Mouse (Mus musculus) lung, embryonic 16.5 days (tissue): Measurements from ENCODE around the gene Sprr2a3. TPM values are rescaled to one million over a fixed set of nuclear protein-coding genes. Genes with fewer than 3 reads are reported as not detected.

Source experiments
- ATAC-seq: fragments of 200-750 bp; cut with Nextera tagmentation; 2 replicates; pipeline ENCODE4 v1.8.0; 2017; ENCODE audit warnings: low read depth, mild to moderate bottlenecking, moderate library complexity
- H3K27ac ChIP-seq: fragments of 300-500 bp; sonication (generic); 2 replicates; pipeline ENCODE4 v1.5.1; 2014; ENCODE audit warnings: mild to moderate bottlenecking, control low read depth, low read length
- H3K27me3 ChIP-seq: fragments of 300-500 bp; sonication (generic); 2 replicates; pipeline ENCODE4 v1.6.1; 2014; ENCODE audit warnings: low read depth, low read length, mixed read lengths; ENCODE audit not compliant: control insufficient read depth, insufficient read depth
- H3K36me3 ChIP-seq: fragments of 300-500 bp; sonication (generic); 2 replicates; pipeline ENCODE4 v1.6.1; 2014; ENCODE audit warnings: low read length; ENCODE audit not compliant: control insufficient read depth, insufficient read depth
- H3K4me1 ChIP-seq: fragments of 300-500 bp; sonication (generic); replicated peaks from 2 replicates; pipeline ENCODE4 v1.6.1; 2014; ENCODE audit warnings: low read length, mixed read lengths; ENCODE audit not compliant: control insufficient read depth, insufficient read depth
- H3K4me2 ChIP-seq: fragments of 300-500 bp; sonication (generic); 2 replicates; pipeline ENCODE4 v1.6.1; 2014; ENCODE audit warnings: low read depth, low read length, control low read depth
- H3K4me3 ChIP-seq: fragments of 300-500 bp; sonication (generic); 2 replicates; pipeline ENCODE4 v1.5.1; 2014; ENCODE audit warnings: mild to moderate bottlenecking, low read length, control low read depth
- H3K9ac ChIP-seq: fragments of 300-500 bp; sonication (generic); 2 replicates; pipeline ENCODE4 v1.6.1; 2014; ENCODE audit warnings: low read length, control low read depth
- H3K9me3 ChIP-seq: fragments of 300-500 bp; sonication (generic); 2 replicates; pipeline ENCODE4 v1.6.1; 2016; ENCODE audit warnings: low read length; ENCODE audit not compliant: control insufficient read depth
- WGBS: fragments of 180-500 bp; shearing (Covaris S2); extraction: QIAGEN DNeasy Blood & Tissue Kit; methylation state at CpG from one replicate; pipeline ENCODE4 v1.1.7; 2014; 5-methylcytosine and 5-hydroxymethylcytosine counted together
- polyA plus RNA-seq: library from polyadenylated mRNA; unstranded; fragments of >200 nt; fragmentation: Nextera tagmentation; extraction: Ambion mirVana; gene quantifications from 2 replicates; pipeline ENCODE4 v1.2.1, GENCODE M21; 2015

The Sprr2a3 gene
- polyA plus RNA-seq, 1 experiment from 2014 or later, result 0.34 TPM

DNA sequence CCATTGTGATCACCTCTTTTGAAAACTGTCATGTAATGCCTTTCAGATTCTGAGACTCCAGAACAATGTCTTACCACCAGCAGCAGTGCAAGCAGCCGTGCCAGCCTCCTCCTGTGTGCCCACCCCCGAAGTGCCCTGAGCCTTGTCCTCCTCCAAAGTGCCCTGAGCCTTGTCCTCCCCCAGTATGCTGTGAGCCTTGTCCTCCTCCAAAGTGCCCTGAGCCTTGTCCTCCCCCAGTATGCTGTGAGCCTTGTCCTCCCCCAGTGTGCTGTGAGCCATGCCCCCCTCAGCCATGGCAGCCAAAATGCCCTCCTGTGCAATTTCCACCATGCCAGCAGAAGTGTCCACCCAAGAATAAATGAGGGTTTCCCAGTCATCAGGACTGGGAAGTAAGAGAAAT lies 32.2 kb downstream of the Sprr2a3 start:
- Histone ChIP-seq H3K36me3 (no peaks in the 10 kb centered on the region), H3K9me3 (no peaks in the 10 kb centered on the region), H3K27ac (no peak overlapping the region), H3K9ac (no peak overlapping the region), H3K4me3 (no peak overlapping the region), H3K4me2 (no peak overlapping the region), H3K27me3 (no peaks in the 10 kb centered on the region), H3K4me1 (no peaks in the 10 kb centered on the region)
- WGBS, result 89% methylated on average over 2 of the region's 2 CpGs
- no peak for ATAC-seq

- no peak overlapping the region for H3K4me3 ChIP-seq
- no peaks in the 10 kb centered on the region for H3K27me3 ChIP-seq
- 53% methylated on average over 1 of the region's 1 CpGs for WGBS
- H3K36me3 ChIP-seq, result no peaks in the 10 kb centered on the region
- H3K9ac ChIP-seq, result no peak overlapping the region
- ATAC-seq, result no peak
- H3K27ac ChIP-seq, result no peak overlapping the region
- no peaks in the 10 kb centered on the region for H3K4me1 ChIP-seq
- H3K4me2 ChIP-seq, result no peak overlapping the region
- no peaks in the 10 kb centered on the region for H3K9me3 ChIP-seq
Measured at GRCm38 (mm10) chr3:92336278-92336677, 51.1 kb downstream of the Sprr2a3 start.

DNA sequence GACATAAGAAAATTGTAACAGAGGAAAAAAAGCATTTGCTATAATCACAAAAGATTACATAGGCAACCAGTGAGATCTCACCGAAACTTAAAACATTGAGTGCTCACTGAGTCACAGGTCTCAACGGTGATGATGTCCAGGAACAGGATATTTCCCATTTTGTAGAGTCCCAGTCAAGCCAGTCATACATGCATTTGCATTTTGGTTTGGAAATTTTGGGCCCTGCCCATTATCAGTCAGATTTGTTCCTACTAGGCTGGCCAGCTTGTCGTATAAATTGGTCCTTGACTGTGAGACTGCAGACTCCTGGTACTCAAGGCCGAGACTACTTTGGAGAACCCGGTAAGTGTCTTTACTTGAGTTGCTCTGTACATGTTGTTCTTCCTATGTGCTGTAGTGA lies 53.6 kb downstream of the Sprr2a3 start, which contains the start of gene Sprr2d:
TSS of gene Sprr2d (plus strand) at position 301 of the 400 bp plus-strand sequence.
- no peak within 1 kb of the TSS for H3K9ac ChIP-seq
- H3K27me3 ChIP-seq, result no peaks in the 10 kb centered on the region
- H3K4me1 ChIP-seq, result no peaks in the 10 kb centered on the region
- no peaks in the 10 kb centered on the region for H3K36me3 ChIP-seq
- ATAC-seq, result no peak
- no peaks in the 10 kb centered on the region for H3K9me3 ChIP-seq
- no peak within 1 kb of the TSS for H3K4me3 ChIP-seq
- H3K4me2 ChIP-seq, result no peak within 1 kb of the TSS
- no peak within 1 kb of the TSS for H3K27ac ChIP-seq
- WGBS, result 84% methylated on average over 5 of the region's 5 CpGs

Other genes with a start within 250 kb of the Sprr2a3 start
- 0.24 and 1.5 TPM in 2 replicates for gene Lor, start 202.3 kb upstream of the Sprr2a3 start, polyA plus RNA-seq
- not detected in 2 replicates for gene Prr9, start 161.5 kb upstream of the Sprr2a3 start, polyA plus RNA-seq
- gene Lelp1, start 142.7 kb upstream of the Sprr2a3 start, polyA plus RNA-seq, result not detected in 2 replicates
- 0.29 TPM in 1 of 2 replicates, not detected in the other for gene Sprr2a1, start 69.6 kb upstream of the Sprr2a3 start, polyA plus RNA-seq
- 3.2 and 14.3 TPM in 2 replicates for gene Sprr2a2, start 69.5 kb upstream of the Sprr2a3 start, polyA plus RNA-seq
- gene Sprr2b, start 31.2 kb downstream of the Sprr2a3 start, polyA plus RNA-seq, result not detected in 2 replicates
- gene Sprr2d, start 53.7 kb downstream of the Sprr2a3 start, polyA plus RNA-seq, result not detected in 2 replicates
- gene Sprr2e, start 66.7 kb downstream of the Sprr2a3 start, polyA plus RNA-seq, result not detected in 2 replicates
- not detected in 2 replicates for gene Sprr2f, start 79.8 kb downstream of the Sprr2a3 start, polyA plus RNA-seq
- gene Sprr2h, start 100.3 kb downstream of the Sprr2a3 start, polyA plus RNA-seq, result not detected in 2 replicates
- gene Sprr2i, start 122.6 kb downstream of the Sprr2a3 start, polyA plus RNA-seq, result not detected in 2 replicates
- gene Sprr2j-ps, start 132.7 kb downstream of the Sprr2a3 start, polyA plus RNA-seq, result not detected in 2 replicates
- gene Gm9774, start 144.0 kb downstream of the Sprr2a3 start, polyA plus RNA-seq, result 7.8 and 10.3 TPM in 2 replicates
- not detected in 2 replicates for gene Sprr2k, start 147.2 kb downstream of the Sprr2a3 start, polyA plus RNA-seq
- gene Sprr1b, start 153.4 kb downstream of the Sprr2a3 start, polyA plus RNA-seq, result 0.79 TPM in 1 of 2 replicates, not detected in the other
- gene Sprr3, start 173.3 kb downstream of the Sprr2a3 start, polyA plus RNA-seq, result not detected in 2 replicates
- 0.97 and 2.8 TPM in 2 replicates for gene Sprr1a, start 200.5 kb downstream of the Sprr2a3 start, polyA plus RNA-seq
- not detected in 2 replicates for gene Sprr4, start 215.1 kb downstream of the Sprr2a3 start, polyA plus RNA-seq
- gene 2310046K23Rik, start 249.1 kb downstream of the Sprr2a3 start, polyA plus RNA-seq, result not detected in 2 replicates